Mouse (Mus musculus) G1E (cell line): Measurements from ENCODE around the gene Zfp109. TPM values are rescaled to one million over a fixed set of nuclear protein-coding genes. Genes with fewer than 3 reads are reported as not detected.

Experiments
- ATAC-seq: 2 replicates; pipeline ENCODE4 v1.8.0; 2016; ENCODE audit warnings: mild to moderate bottlenecking; ENCODE audit not compliant: insufficient number of reproducible peaks, poor library complexity, low FRiP score, severe bottlenecking; ENCODE audit errors: extremely low read depth
- DNase-seq: peaks from one replicate; pipeline ENCODE4 v3.0.0; 2012; ENCODE audit warnings: low spot score
- H3K27me3 ChIP-seq: 2 replicates; pipeline ENCODE4 v1.6.1; 2012; ENCODE audit warnings: mild to moderate bottlenecking, low read length, inconsistent platforms; ENCODE audit not compliant: insufficient read depth
- H3K36me3 ChIP-seq: replicated peaks from 2 replicates; pipeline ENCODE3; 2012; ENCODE audit warnings: mild to moderate bottlenecking, inconsistent platforms
- H3K4me1 ChIP-seq: 2 replicates; pipeline ENCODE4 v1.6.1; 2012; ENCODE audit warnings: low read depth, low read length, inconsistent platforms, mixed read lengths; ENCODE audit not compliant: insufficient read depth
- H3K4me3 ChIP-seq: 2 replicates; pipeline ENCODE4 v1.5.1; 2012; ENCODE audit warnings: low read depth, mild to moderate bottlenecking, inconsistent platforms, low read length, moderate library complexity, mixed read lengths
- H3K9me3 ChIP-seq: replicated peaks from 2 replicates; pipeline ENCODE4 v1.6.1; 2012; ENCODE audit warnings: inconsistent platforms
- CTCF ChIP-seq: IDR thresholded peaks from 2 replicates; pipeline ENCODE4 v1.5.1; 2012; ENCODE audit warnings: low read depth, low read length, inconsistent platforms, mixed read lengths
- GATA1 ChIP-seq: IDR thresholded peaks from 2 replicates; pipeline ENCODE4 v1.6.1; 2012; ENCODE audit warnings: borderline replicate concordance, low read length, inconsistent platforms, mixed read lengths
- GATA2 ChIP-seq: IDR thresholded peaks from 2 replicates; pipeline ENCODE4 v1.6.1; 2012; ENCODE audit warnings: low read depth, low read length, inconsistent platforms, borderline replicate concordance
- POLR2AphosphoS5 ChIP-seq: IDR thresholded peaks from 2 replicates; pipeline ENCODE4 v1.6.1; 2012; ENCODE audit warnings: low read depth, low read length, inconsistent platforms; ENCODE audit not compliant: insufficient replicate concordance
- TAL1 ChIP-seq: conservative IDR thresholded peaks from 2 replicates; pipeline ENCODE4 v1.6.1; 2012; ENCODE audit warnings: low read depth, low read length, inconsistent platforms, mixed read lengths
- polyA plus RNA-seq: library from polyadenylated mRNA; stranded (reverse); fragments of >175 nt; gene quantifications from 2 replicates; pipeline ENCODE4 v1.2.3, GENCODE M21; 2012
- total RNA-seq, 2 experiments: library from RNA; stranded (forward) in 1 of 2; stranded (reverse) in 1 of 2; fragments of 200-1000 nt in 1 of 2; fragments of >200 nt in 1 of 2; fragmentation: Nextera tagmentation in 1 of 2; gene quantifications; 2 replicates each; pipeline ENCODE4 v1.2.3; 2014 to 2017

Gene Zfp109
- total and polyA plus RNA-seq, 3 experiments, result 0.25 to 1.7 (median 1.3) TPM

DNA sequence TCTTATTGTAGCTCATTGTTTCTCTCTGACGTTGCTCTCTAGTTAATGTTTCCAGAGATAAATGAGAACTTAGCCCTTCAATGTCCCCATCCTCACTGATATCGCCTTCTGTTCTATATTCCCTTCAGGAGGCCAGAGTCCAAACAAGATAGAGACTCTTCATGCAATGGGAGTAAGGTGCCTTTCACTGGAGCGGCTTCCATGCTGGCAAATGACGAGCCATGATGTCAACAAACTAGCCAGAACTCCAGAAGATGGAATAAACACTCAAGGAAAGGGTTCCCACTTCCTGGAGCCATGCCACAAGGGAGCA is 22.6 kb upstream of the Zfp109 start:
- Histone ChIP-seq H3K4me3 (no peak overlapping the region), H3K4me1 (no peaks in the 10 kb centered on the region), H3K9me3 (no peaks in the 10 kb centered on the region), H3K36me3 (no peaks in the 10 kb centered on the region), H3K27me3 (no peaks in the 10 kb centered on the region)
- DNase-seq (no peak), ATAC-seq (no peak)
- TF ChIP-seq GATA2, result no peak
- TF ChIP-seq CTCF, result no peak
- no peak for TF ChIP-seq GATA1
- TF ChIP-seq POLR2AphosphoS5, result no peak
- no peak for TF ChIP-seq TAL1

DNA sequence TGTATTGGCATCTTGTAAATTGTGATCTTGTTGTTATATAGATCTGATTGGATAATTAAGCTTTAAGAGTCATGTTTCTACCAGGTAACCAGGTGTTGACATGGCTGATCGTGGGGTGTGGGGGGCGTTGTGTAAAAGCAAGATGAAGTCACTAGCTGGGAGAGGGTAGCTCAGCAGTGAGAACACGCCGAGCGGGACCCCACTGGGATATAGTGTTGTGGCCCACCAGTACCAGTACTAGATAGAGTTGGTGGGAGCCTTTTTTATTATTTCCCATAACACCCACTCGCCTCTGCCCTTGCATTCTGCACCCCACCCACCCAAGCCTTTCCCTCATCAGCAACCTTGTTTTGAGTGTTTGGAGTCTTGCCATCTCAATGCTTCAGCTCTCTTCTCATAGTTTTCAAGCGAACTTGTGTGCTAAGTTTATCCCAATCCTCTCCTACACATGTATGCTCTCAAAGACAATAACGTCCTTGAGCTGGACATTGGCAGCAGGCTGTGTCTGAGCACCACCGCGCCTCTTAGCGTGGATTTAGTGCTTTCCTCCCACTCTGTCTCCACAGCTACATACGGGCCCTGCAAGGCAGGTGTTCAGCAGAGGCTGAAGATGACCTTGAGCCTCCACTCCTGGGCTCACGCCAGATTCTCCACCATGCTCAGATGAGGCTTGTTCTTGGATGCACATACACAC is 22.1 kb upstream of the Zfp109 start:
- no peaks in the 10 kb centered on the region for H3K27me3 ChIP-seq
- no peak for DNase-seq
- H3K4me3 ChIP-seq, result no peak overlapping the region
- no peaks in the 10 kb centered on the region for H3K9me3 ChIP-seq
- no peak for ATAC-seq
- H3K36me3 ChIP-seq, result no peaks in the 10 kb centered on the region
- H3K4me1 ChIP-seq, result no peaks in the 10 kb centered on the region
- TF ChIP-seq TAL1 (no peak), POLR2AphosphoS5 (no peak), GATA1 (no peak), GATA2 (no peak), CTCF (no peak)

- Histone ChIP-seq H3K36me3 (no peaks in the 10 kb centered on the region), H3K4me3 (peak within 1 kb of the TSS; percentile 51; the same call in 1 of the 2 replicates), H3K4me1 (no peaks in the 10 kb centered on the region), H3K9me3 (no peaks in the 10 kb centered on the region), H3K27me3 (no peaks in the 10 kb centered on the region)
- no peak for TF ChIP-seq TAL1
- TF ChIP-seq CTCF, result no peak
- no peak for TF ChIP-seq POLR2AphosphoS5
- no peak for TF ChIP-seq GATA1
- TF ChIP-seq GATA2, result no peak
- peak; percentile 11 for DNase-seq
- peak; percentile 57 for ATAC-seq
These were observed 17.5 kb upstream of the Zfp109 start, which contains the start of gene Zfp108 for GRCm38 (mm10) chr7:24254633-24255474. Gene Zfp108, plus strand, starts transcription at chr7:24254794.

- ATAC-seq (no peak), DNase-seq (no peak)
- no peaks in the 10 kb centered on the region for H3K4me1 ChIP-seq
- H3K4me3 ChIP-seq, result no peak overlapping the region
- TF ChIP-seq GATA1, result no peak
- TF ChIP-seq GATA2, result no peak
- no peak for TF ChIP-seq CTCF
- no peak for TF ChIP-seq POLR2AphosphoS5
- no peak for TF ChIP-seq TAL1
- no peaks in the 10 kb centered on the region for H3K9me3 ChIP-seq
- no peaks in the 10 kb centered on the region for H3K36me3 ChIP-seq
- H3K27me3 ChIP-seq, result no peaks in the 10 kb centered on the region
These were observed 16.6 kb upstream of the Zfp109 start for GRCm38 (mm10) chr7:24253779-24254615.

- Histone ChIP-seq H3K27me3 (no peaks in the 10 kb centered on the region), H3K36me3 (no peaks in the 10 kb centered on the region), H3K9me3 (no peaks in the 10 kb centered on the region), H3K4me1 (no peaks in the 10 kb centered on the region), H3K4me3 (no peak within 1 kb of the TSS)
- ATAC-seq, result no peak
- TF ChIP-seq TAL1 (no peak), POLR2AphosphoS5 (no peak), GATA2 (no peak), CTCF (no peak), GATA1 (no peak)
- DNase-seq, result no peak
These were observed 26.0 kb downstream of the Zfp109 start, which contains the start of gene Zfp111 for GRCm38 (mm10) chr7:24211343-24211742. Gene Zfp111, minus strand, starts transcription at chr7:24211443.

DNA sequence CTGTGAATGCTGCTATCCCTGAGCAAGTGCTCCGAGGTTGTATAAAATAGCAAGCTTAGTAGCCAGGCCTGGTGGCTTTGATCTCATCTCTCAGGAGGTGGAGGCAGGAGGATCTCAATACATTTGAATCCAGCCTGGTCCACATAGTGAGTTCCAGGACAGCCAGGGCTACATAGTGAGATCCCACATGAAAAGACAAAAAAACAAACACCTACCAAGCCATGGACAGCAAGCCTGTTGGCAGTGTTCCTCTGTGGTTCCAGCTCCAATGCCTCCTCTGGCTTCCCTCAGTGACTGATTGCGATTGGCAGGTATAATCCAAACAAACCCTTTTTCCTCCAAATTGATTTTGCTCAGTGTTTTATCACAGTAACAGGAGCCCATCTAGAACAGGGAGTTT is 27.1 kb downstream of the Zfp109 start:
- DNase-seq (no peak), ATAC-seq (no peak)
- H3K27me3 ChIP-seq, result no peaks in the 10 kb centered on the region
- TF ChIP-seq GATA2 (no peak), CTCF (no peak), POLR2AphosphoS5 (no peak), TAL1 (no peak), GATA1 (no peak)
- H3K4me1 ChIP-seq, result no peaks in the 10 kb centered on the region
- no peaks in the 10 kb centered on the region for H3K36me3 ChIP-seq
- no peaks in the 10 kb centered on the region for H3K9me3 ChIP-seq
- no peak overlapping the region for H3K4me3 ChIP-seq
